Mouse (Mus musculus) kidney, embryonic 14.5 days (tissue): ENCODE measurements around the gene 4930432M17Rik. TPM values are rescaled to one million over a fixed set of nuclear protein-coding genes. Genes with fewer than 3 reads are reported as not detected.
A peak's percentile ranks its signal among the peaks of the same experiment; 100 is the strongest.

ENCODE experiments used
- ATAC-seq: fragments of 200-750 bp; cut with Nextera tagmentation; 2 replicates; pipeline ENCODE4 v1.8.0; 2017; ENCODE audit warnings: moderate number of reproducible peaks, mild to moderate bottlenecking, moderate TSS enrichment, moderate library complexity; ENCODE audit not compliant: low FRiP score, low TSS enrichment
- H3K27ac ChIP-seq: fragments of 300-500 bp; sonication (generic); 2 replicates; pipeline ENCODE4 v1.5.1; 2014; ENCODE audit warnings: low read depth, mild to moderate bottlenecking, low read length, moderate library complexity, mixed read lengths
- H3K27me3 ChIP-seq: fragments of 300-500 bp; sonication (generic); 2 replicates; pipeline ENCODE4 v1.6.1; 2014; ENCODE audit warnings: mild to moderate bottlenecking, low read length; ENCODE audit not compliant: control insufficient read depth, insufficient read depth
- H3K36me3 ChIP-seq: fragments of 300-500 bp; sonication (generic); 2 replicates; pipeline ENCODE4 v1.6.1; 2014; ENCODE audit warnings: low read length, mixed read lengths; ENCODE audit not compliant: control insufficient read depth, insufficient read depth
- H3K4me1 ChIP-seq: fragments of 300-500 bp; sonication (generic); 2 replicates; pipeline ENCODE4 v1.6.1; 2014; ENCODE audit warnings: low read length, mixed read lengths; ENCODE audit not compliant: control insufficient read depth, insufficient read depth
- H3K4me2 ChIP-seq: fragments of 300-500 bp; sonication (generic); replicated peaks from 2 replicates; pipeline ENCODE4 v1.6.1; 2014; ENCODE audit warnings: low read depth, mild to moderate bottlenecking, low read length
- H3K4me3 ChIP-seq: fragments of 300-500 bp; sonication (generic); 2 replicates; pipeline ENCODE4 v1.5.1; 2014; ENCODE audit warnings: mild to moderate bottlenecking, low read length
- H3K9ac ChIP-seq: fragments of 300-500 bp; sonication (generic); 2 replicates; pipeline ENCODE4 v1.6.1; 2014; ENCODE audit warnings: low read depth, mild to moderate bottlenecking, low read length, moderate library complexity
- H3K9me3 ChIP-seq: fragments of 300-500 bp; sonication (generic); 2 replicates; pipeline ENCODE4 v1.6.1; 2016; ENCODE audit warnings: low read length; ENCODE audit not compliant: control insufficient read depth
- WGBS: fragments of 180-500 bp; shearing (Covaris S2); extraction: QIAGEN DNeasy Blood & Tissue Kit; methylation state at CpG from one replicate; pipeline ENCODE4 v1.1.7; 2014; 5-methylcytosine and 5-hydroxymethylcytosine counted together
- polyA plus RNA-seq: library from polyadenylated mRNA; unstranded; fragments of >200 nt; fragmentation: Nextera tagmentation; extraction: Ambion mirVana; gene quantifications from 2 replicates; pipeline ENCODE4 v1.2.1, GENCODE M21; 2014

Gene 4930432M17Rik
- polyA plus RNA-seq, 1 experiment from 2014 or later, result not detected

DNA sequence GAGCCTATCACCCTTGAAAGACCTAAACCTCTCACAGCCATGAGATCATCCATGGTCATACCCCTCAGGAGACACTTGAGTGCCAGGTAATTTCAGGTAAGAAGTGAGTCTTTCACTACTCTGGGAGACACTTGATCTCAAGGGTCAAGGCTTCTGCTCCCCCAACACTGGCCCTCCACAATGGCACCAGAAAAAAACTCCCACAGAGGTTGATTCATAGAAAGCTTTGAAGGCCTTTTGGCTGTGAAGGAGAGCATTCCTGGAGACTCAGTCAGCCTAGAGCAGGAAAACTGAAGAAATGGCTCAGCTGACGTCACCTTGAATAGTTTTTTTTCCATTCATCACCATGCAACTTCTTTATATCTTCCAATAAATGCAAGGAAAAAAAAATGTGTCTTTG lies 18.4 kb upstream of the 4930432M17Rik start:
- no peak overlapping the region for H3K4me3 ChIP-seq
- peaks cover 9% of the 10 kb centered on the region for H3K4me1 ChIP-seq
- no peak overlapping the region for H3K9ac ChIP-seq
- H3K36me3 ChIP-seq, result no peaks in the 10 kb centered on the region
- no peak for ATAC-seq
- H3K27me3 ChIP-seq, result no peaks in the 10 kb centered on the region
- 81% methylated on average over 1 of the region's 1 CpGs for WGBS
- no peak overlapping the region for H3K27ac ChIP-seq
- H3K4me2 ChIP-seq, result no peak overlapping the region
- no peaks in the 10 kb centered on the region for H3K9me3 ChIP-seq

DNA sequence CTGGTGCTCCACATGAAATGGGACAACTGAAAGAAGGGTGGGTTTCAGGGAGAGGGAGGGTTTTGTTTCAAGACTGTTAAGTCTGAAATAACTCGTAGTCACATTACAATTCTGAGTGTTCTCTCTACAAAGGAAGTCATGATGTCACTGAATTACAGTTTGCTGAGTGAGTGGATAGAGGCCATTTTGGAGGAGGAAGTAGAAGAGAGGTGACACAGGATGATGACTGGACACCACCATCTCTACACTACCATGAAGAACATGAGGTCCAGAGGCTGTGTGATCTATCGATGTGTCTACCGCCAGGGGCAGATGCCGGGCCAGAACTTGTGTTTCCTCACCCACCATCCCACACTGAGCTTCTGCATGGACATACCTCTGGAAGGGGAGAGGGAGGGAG lies 13.6 kb upstream of the 4930432M17Rik start:
- H3K27me3 ChIP-seq, result no peaks in the 10 kb centered on the region
- no peaks in the 10 kb centered on the region for H3K4me1 ChIP-seq
- no peaks in the 10 kb centered on the region for H3K9me3 ChIP-seq
- no peak for ATAC-seq
- 89% methylated on average over 4 of the region's 4 CpGs for WGBS
- H3K4me2 ChIP-seq, result no peak overlapping the region
- no peak overlapping the region for H3K27ac ChIP-seq
- no peaks in the 10 kb centered on the region for H3K36me3 ChIP-seq
- no peak overlapping the region for H3K4me3 ChIP-seq
- no peak overlapping the region for H3K9ac ChIP-seq

DNA sequence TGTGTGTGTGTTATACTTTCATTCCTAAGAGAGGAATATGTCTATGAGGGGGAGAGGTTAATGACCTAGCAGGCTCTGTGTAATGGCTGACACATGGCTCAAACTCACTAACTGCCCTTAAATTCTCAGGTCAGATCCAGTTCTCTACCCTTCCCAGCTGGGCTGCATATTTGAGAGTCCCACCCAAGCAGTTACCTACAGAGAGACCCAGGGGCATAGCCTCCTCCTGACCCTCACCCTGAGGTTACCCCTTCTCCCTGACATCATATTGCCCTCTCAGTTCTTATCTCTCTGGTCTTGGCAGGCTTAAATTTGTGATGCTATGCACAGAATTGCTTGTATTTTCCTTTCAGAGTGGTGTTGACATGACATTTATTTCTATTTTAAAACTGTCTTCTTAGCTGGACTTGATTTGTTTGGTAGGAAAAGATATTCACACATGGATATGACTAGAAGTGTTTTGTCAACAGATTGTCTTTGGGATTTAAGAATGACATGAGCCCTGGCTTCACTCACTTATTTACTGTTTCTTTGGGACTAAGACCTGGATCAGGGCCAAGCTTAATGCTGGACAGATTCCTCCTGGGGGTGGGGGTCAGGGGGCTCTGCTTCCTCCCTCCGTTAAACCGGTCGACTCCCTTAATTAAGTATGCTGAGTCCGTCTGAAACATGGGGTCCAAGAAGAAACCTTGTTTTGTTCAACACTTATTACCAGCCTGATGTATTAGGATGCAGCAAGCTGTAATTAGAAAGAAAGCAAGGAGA lies 7.7 kb upstream of the 4930432M17Rik start:
- H3K36me3 ChIP-seq, result no peaks in the 10 kb centered on the region
- peak; percentile 72 for ATAC-seq
- 18% methylated on average over 4 of the region's 4 CpGs for WGBS
- no peak overlapping the region for H3K4me2 ChIP-seq
- no peaks in the 10 kb centered on the region for H3K9me3 ChIP-seq
- H3K4me3 ChIP-seq, result no peak overlapping the region
- H3K4me1 ChIP-seq, result peaks cover 9% of the 10 kb centered on the region
- H3K27me3 ChIP-seq, result no peaks in the 10 kb centered on the region; the same call in 1 of the 2 replicates
- H3K27ac ChIP-seq, result no peak overlapping the region
- no peak overlapping the region for H3K9ac ChIP-seq

DNA sequence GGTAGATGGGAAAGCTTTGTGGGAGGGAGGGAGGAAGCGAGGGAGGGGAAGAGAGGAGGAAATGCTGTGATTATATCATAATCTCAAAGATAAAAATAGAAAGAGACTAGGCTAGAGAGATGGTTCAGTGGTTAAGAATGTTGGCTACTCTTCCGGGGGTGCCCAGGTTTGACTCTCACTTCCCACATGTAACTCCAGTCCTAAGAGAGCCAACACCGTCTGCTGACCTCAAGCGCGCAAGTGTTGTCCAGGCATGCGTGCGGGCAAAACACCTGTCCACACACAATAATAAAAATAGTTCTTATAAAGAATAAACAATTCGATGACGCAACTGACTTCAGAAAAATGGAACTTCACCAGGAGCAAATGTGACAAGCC lies 7.1 kb upstream of the 4930432M17Rik start:
- WGBS, result 81% methylated on average over 9 of the region's 9 CpGs
- no peak overlapping the region for H3K4me3 ChIP-seq
- no peak overlapping the region for H3K27ac ChIP-seq
- no peak for ATAC-seq
- H3K9ac ChIP-seq, result no peak overlapping the region
- no peak overlapping the region for H3K4me2 ChIP-seq
- H3K36me3 ChIP-seq, result no peaks in the 10 kb centered on the region
- no peaks in the 10 kb centered on the region for H3K9me3 ChIP-seq
- H3K27me3 ChIP-seq, result no peaks in the 10 kb centered on the region; the same call in 1 of the 2 replicates
- peaks cover 9% of the 10 kb centered on the region for H3K4me1 ChIP-seq

DNA sequence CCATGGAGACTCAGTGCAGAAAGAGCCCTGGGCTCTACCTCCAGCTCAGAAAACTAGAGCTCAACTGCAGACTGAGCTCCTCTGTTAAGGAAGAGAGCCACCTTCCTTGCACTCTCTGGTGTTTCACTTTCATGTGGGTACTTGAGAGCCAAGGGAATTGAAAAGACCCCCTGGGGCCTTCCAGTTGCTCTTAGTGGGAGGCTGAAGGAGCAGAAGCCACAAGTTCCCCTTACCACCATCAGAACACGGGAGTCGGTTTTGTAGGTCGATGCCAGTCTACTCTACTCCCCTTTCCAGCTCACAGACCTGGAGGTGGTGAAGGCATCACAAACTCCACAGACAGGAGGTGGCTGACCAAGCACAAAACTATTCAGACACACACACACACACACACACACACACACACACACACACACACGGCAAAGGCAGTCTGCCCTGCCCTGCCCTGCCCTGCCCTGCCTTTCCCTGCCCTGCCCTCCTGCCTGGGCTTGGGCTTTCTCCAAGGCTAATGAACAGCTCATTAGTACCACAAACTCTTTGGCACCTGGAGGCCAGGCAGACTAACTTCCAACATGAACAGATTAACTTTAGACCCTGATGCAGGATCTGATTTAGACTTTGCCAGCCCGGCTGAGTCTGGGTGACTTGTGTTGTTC lies 1.7 kb downstream of the 4930432M17Rik start:
- Histone ChIP-seq H3K4me1 (no peaks in the 10 kb centered on the region), H3K9ac (no peak overlapping the region), H3K4me2 (no peak overlapping the region), H3K27ac (no peak overlapping the region), H3K36me3 (no peaks in the 10 kb centered on the region), H3K9me3 (no peaks in the 10 kb centered on the region), H3K4me3 (no peak overlapping the region), H3K27me3 (no peaks in the 10 kb centered on the region)
- WGBS, result 77% methylated on average over 5 of the region's 5 CpGs
- no peak for ATAC-seq

DNA sequence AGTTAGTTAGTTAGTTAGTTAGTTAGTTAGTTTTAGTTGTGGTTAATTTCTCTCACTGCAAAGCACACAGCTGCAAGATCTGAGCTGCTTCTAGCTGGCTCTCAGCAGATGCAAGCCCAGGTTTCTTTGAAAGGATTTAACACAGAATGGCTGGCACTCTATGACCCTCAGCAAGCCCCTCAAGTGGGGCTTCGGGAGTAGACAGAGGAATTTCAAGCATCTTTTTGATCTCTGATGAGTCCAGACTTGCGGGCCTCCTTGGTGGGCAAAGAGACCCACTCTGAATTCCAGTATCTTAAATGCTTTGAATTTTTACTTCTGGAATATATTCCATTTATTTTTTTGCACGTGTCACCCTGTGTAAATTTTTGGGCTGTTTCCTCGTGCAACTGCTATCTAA lies 8.4 kb downstream of the 4930432M17Rik start:
- H3K4me1 ChIP-seq, result no peaks in the 10 kb centered on the region
- no peak overlapping the region for H3K4me2 ChIP-seq
- H3K27me3 ChIP-seq, result no peaks in the 10 kb centered on the region
- H3K27ac ChIP-seq, result no peak overlapping the region
- no peaks in the 10 kb centered on the region for H3K36me3 ChIP-seq
- no peak overlapping the region for H3K4me3 ChIP-seq
- no peak overlapping the region for H3K9ac ChIP-seq
- no peaks in the 10 kb centered on the region for H3K9me3 ChIP-seq
- ATAC-seq, result no peak
- 38% methylated on average over 4 of the region's 4 CpGs for WGBS

DNA sequence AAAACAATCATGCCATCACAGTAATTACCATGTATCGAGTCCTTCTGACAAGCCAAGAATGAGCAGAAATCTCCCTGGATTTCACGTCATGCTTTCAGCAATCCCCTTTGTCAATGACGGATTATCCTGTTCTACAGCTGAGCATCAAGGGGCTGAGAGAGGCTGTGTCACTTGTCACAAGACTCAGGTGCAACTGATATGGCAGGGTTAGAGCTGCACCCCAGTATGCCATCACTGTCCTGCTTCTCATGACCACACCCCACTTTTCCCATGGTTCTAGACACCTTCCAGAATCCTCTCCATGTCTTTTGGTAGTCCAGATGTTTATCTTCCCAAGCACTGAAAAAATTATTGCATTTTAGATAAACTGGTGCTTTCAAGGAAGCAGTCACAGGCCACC lies 8.9 kb downstream of the 4930432M17Rik start:
- no peak for ATAC-seq
- no peak overlapping the region for H3K4me3 ChIP-seq
- WGBS, result 77% methylated on average over 3 of the region's 3 CpGs

DNA sequence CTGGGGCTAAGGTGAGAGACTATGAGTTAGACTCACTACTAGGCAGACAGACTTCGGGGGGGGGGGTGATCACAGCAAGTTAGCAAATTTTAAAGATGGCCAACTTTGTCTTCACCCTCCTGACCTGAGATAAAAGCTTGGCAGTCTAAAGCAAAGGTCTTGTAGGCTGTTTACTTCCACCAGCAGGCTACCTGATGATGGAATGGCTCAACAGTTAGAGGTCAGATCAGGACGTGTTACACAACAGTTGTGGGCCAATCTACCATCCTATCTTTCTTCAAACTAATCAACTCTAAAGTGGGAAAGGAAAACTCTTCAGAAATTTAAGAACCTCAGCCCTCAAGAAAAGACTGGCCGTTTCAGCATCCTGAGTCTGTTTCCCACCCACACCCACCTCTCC lies 9.6 kb downstream of the 4930432M17Rik start:
- no peak overlapping the region for H3K9ac ChIP-seq
- WGBS, result 69% methylated on average over 3 of the region's 3 CpGs
- no peaks in the 10 kb centered on the region for H3K36me3 ChIP-seq
- H3K9me3 ChIP-seq, result no peaks in the 10 kb centered on the region
- no peak overlapping the region for H3K4me2 ChIP-seq
- H3K4me3 ChIP-seq, result no peak overlapping the region
- 0 out of 2 replicates have a peak, but pooled peaks cover 3% of the 10 kb centered on the region for H3K4me1 ChIP-seq
- H3K27me3 ChIP-seq, result no peaks in the 10 kb centered on the region
- no peak for ATAC-seq
- no peak overlapping the region for H3K27ac ChIP-seq

More for the DNA sequence above, 8.9 kb downstream of the 4930432M17Rik start:
- Histone ChIP-seq H3K4me1 (no peaks in the 10 kb centered on the region), H3K27me3 (no peaks in the 10 kb centered on the region), H3K9ac (no peak overlapping the region), H3K27ac (no peak overlapping the region), H3K36me3 (no peaks in the 10 kb centered on the region), H3K4me2 (no peak overlapping the region), H3K9me3 (no peaks in the 10 kb centered on the region)
